Comparison of ENCODE assay signal across 8 mouse cellular contexts in the genomic region with DNA sequence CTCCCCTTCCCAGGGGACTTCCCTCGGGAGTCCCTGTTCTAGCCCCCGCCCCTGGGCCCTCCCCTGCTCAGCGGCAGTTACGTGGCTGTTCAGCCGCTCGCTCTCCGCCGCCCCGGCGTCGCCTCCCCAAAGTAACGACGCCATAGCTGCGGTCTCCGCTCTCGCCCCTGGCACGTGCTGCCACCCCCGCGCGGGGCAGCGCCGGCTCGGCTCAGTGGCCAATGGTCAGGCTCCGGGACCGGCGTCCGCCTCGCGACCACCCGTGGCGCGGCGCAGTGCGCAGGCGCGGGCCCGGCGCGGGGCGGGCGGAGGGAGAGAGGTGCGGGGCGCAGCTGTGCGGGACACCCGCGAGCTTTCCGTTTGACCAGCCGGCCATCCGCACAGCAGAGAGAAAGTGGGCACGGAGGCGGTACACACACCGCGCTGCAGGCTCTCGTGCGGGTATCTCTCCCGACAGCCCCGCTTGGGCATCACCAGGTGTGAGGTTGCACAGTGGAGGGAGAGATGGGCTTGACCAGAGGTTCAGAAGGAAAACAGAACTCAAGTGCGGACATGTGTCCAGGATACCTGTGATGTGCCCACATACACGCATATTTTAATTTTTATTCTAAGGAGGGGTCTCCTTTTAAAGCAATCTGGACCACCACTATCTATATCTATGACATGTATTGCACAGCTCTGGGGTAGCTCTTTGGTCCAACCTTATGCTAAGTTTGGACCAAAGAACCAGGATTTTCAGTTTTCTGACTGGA. TPM values are rescaled to one million over a fixed set of nuclear protein-coding genes. Genes with fewer than 3 reads are reported as not detected.
DNase-seq lines count a peak whose midpoint lies in the region; ATAC-seq lines count a peak whose summit lies in the region.

A gene (minus strand): TSS at position 272 of the 752 bp plus-strand sequence.
A gene (plus strand): TSS at position 339 of the 752 bp plus-strand sequence.

- peak; percentile 74 for ATAC-seq in heart, embryonic 12.5 days (ENCODE audit: insufficient number of reproducible peaks, low FRiP score)
- peak; percentile 87 for ATAC-seq in hindbrain, embryonic 15.5 days (ENCODE audit: low FRiP score, low read depth)

- intact Hi-C loops in left cerebral cortex, postnatal 36 days (cut with DNase I) = no loop called here

- no peak for DNase-seq in heart, adult 18-20 months
- peak; percentile 7 for DNase-seq in adrenal gland, adult 8-10 months
- peak; percentile 83 for DNase-seq in embryonic facial prominence, embryonic 10.5 days (ENCODE audit: low spot score)
- peak; percentile 77 to 87 for DNase-seq in left cerebral cortex, postnatal 36 days (ENCODE audit: low spot score in 2 of 2)
- peak; percentile 79 for DNase-seq in neural tube, embryonic 10.5 days (ENCODE audit: extremely low spot score, low spot score)
- peak; percentile 40 for DNase-seq in thymus, postnatal 25 days

- peak within 1 kb of the TSS; percentile 100 for H3K4me2 ChIP-seq in heart, embryonic 12.5 days
- peak within 1 kb of the TSS; percentile 85 for H3K4me2 ChIP-seq in hindbrain, embryonic 15.5 days

- peaks cover 20% of the 10 kb centered on the region for H3K4me1 ChIP-seq in heart, embryonic 12.5 days (replicated peaks)
- H3K4me1 ChIP-seq in embryonic facial prominence, embryonic 10.5 days = peaks cover 21% of the 10 kb centered on the region
- H3K4me1 ChIP-seq in hindbrain, embryonic 15.5 days (replicated peaks) = peaks cover 18% of the 10 kb centered on the region

- WGBS in heart, embryonic 12.5 days = under 1% methylated on average over 59 of the region's 59 CpGs
- 1% methylated on average over 59 of the region's 59 CpGs for WGBS in embryonic facial prominence, embryonic 10.5 days
- under 1% methylated on average over 57 of the region's 59 CpGs for WGBS in hindbrain, embryonic 15.5 days

- H3K27me3 ChIP-seq in heart, embryonic 12.5 days (replicated peaks) = 0 out of 2 replicates have a peak, but pooled peaks cover 6% of the 10 kb centered on the region
- peaks cover 14% of the 10 kb centered on the region for H3K27me3 ChIP-seq in embryonic facial prominence, embryonic 10.5 days (replicated peaks; ENCODE audit: low read depth, poor library complexity, severe bottlenecking)
- no peaks in the 10 kb centered on the region for H3K27me3 ChIP-seq in hindbrain, embryonic 15.5 days

- H3K36me3 ChIP-seq in heart, embryonic 12.5 days = peaks cover 11% of the 10 kb centered on the region
- peaks cover 30% of the 10 kb centered on the region for H3K36me3 ChIP-seq in embryonic facial prominence, embryonic 10.5 days (replicated peaks)
- H3K36me3 ChIP-seq in hindbrain, embryonic 15.5 days = peaks cover 20% of the 10 kb centered on the region

- H3K9ac ChIP-seq in heart, embryonic 12.5 days = peak within 1 kb of the TSS; percentile 78
- peak within 1 kb of the TSS; percentile 66 for H3K9ac ChIP-seq in hindbrain, embryonic 15.5 days

- H3K27ac ChIP-seq in heart, embryonic 12.5 days (ENCODE audit: poor library complexity, severe bottlenecking) = 0 out of 2 replicates have a peak within 1 kb of the TSS, but pooled peaks have one; percentile 46
- peak within 1 kb of the TSS; percentile 88 for H3K27ac ChIP-seq in embryonic facial prominence, embryonic 10.5 days (replicated peaks)
- peak within 1 kb of the TSS; percentile 87 for H3K27ac ChIP-seq in hindbrain, embryonic 15.5 days (replicated peaks)

- H3K9me3 ChIP-seq in heart, embryonic 12.5 days (replicated peaks) = no peaks in the 10 kb centered on the region
- no peaks in the 10 kb centered on the region for H3K9me3 ChIP-seq in embryonic facial prominence, embryonic 10.5 days
- H3K9me3 ChIP-seq in hindbrain, embryonic 15.5 days = no peaks in the 10 kb centered on the region

- peak within 1 kb of the TSS; percentile 81 for H3K4me3 ChIP-seq in heart, embryonic 12.5 days
- peak within 1 kb of the TSS; percentile 75 for H3K4me3 ChIP-seq in embryonic facial prominence, embryonic 10.5 days
- H3K4me3 ChIP-seq in hindbrain, embryonic 15.5 days = peak within 1 kb of the TSS; percentile 47

RNA-seq across cellular contexts. Expression of the first gene that starts in this region (rescaled TPM):
- 1.7 and 2.0 TPM in 2 replicates for polyA plus RNA-seq in heart, embryonic 12.5 days (2016; fragmentation: Nextera tagmentation; extraction: Ambion mirVana)
- total RNA-seq in heart, adult 18-20 months (2021) = not detected
- total RNA-seq in adrenal gland, adult 8-10 months (2022) = 1 to 10 TPM; 1.2 to 2.0 (median 1.3) TPM
- 6.0 and 6.1 TPM in 2 replicates for polyA plus RNA-seq in embryonic facial prominence, embryonic 10.5 days (2016; fragmentation: Nextera tagmentation; extraction: Ambion mirVana)
- polyA plus RNA-seq in hindbrain, embryonic 15.5 days (2015; fragmentation: Nextera tagmentation; extraction: Ambion mirVana) = 26.4 and 28.7 TPM in 2 replicates
- total RNA-seq in left cerebral cortex, postnatal 36 days (2021) = 10 to 100 TPM; 14.2 to 16.4 TPM

RNA-seq across cellular contexts. Expression of the second gene that starts in this region (rescaled TPM):
- polyA plus RNA-seq in heart, embryonic 12.5 days (2016; fragmentation: Nextera tagmentation; extraction: Ambion mirVana) = 12.3 and 14.0 TPM in 2 replicates
- 1 to 10 TPM; 6.1 to 6.8 TPM for total RNA-seq in heart, adult 18-20 months (2021)
- 10 to 100 TPM; 12.5 to 15.0 (median 14.5) TPM for total RNA-seq in adrenal gland, adult 8-10 months (2022)
- 18.3 and 21.3 TPM in 2 replicates for polyA plus RNA-seq in embryonic facial prominence, embryonic 10.5 days (2016; fragmentation: Nextera tagmentation; extraction: Ambion mirVana)
- 15.6 and 16.6 TPM in 2 replicates for polyA plus RNA-seq in hindbrain, embryonic 15.5 days (2015; fragmentation: Nextera tagmentation; extraction: Ambion mirVana)
- total RNA-seq in left cerebral cortex, postnatal 36 days (2021) = 10 to 100 TPM in 1 of 2 experiments, 1 to 10 TPM in 1; 10.0 to 12.7 TPM

Comparison
In these comparisons a context has a peak if more than half of its experiments do, and no peak if none do; other contexts are left out.
1. RNA of the first gene that starts in this region (total RNA-seq): 14.2 to 16.4 TPM in left cerebral cortex, postnatal 36 days; 1.2 to 2.0 TPM in adrenal gland, adult 8-10 months and not detected in heart, adult 18-20 months; every median in the first group is over 4 times any median in the second.
2. DNase-seq: peak in adrenal gland, adult 8-10 months (single experiment), embryonic facial prominence, embryonic 10.5 days (single experiment), left cerebral cortex, postnatal 36 days (2 of 2), neural tube, embryonic 10.5 days (single experiment) and thymus, postnatal 25 days (single experiment); none in heart, adult 18-20 months (0 of 2).
3. Peak in every context shown above with its lines, with median percentiles within 50 percentile points of each other: H3K27ac ChIP-seq and H3K4me3 ChIP-seq.